Mouse (Mus musculus) erythroblast, embryonic 14.5 days (primary cell): ENCODE results near the gene Crybb3. TPM values are rescaled to one million over a fixed set of nuclear protein-coding genes. Genes with fewer than 3 reads are reported as not detected.

Experiments
- H3K27me3 ChIP-seq: 2 replicates; pipeline ENCODE4 v1.6.1; 2012; ENCODE audit warnings: inconsistent platforms; ENCODE audit not compliant: control insufficient read depth
- H3K36me3 ChIP-seq: 2 replicates; pipeline ENCODE4 v1.6.1; 2012; ENCODE audit warnings: mild to moderate bottlenecking, inconsistent platforms; ENCODE audit not compliant: control insufficient read depth
- H3K4me1 ChIP-seq: 2 replicates; pipeline ENCODE4 v1.6.1; 2012; ENCODE audit warnings: inconsistent platforms; ENCODE audit not compliant: control insufficient read depth
- H3K4me3 ChIP-seq: replicated peaks from 2 replicates; pipeline ENCODE3; 2012; ENCODE audit warnings: moderate library complexity, mild to moderate bottlenecking, inconsistent platforms
- H3K9me3 ChIP-seq: 2 replicates; pipeline ENCODE4 v1.6.1; 2012; ENCODE audit warnings: low read length, inconsistent platforms, mixed read lengths; ENCODE audit not compliant: control insufficient read depth
- GATA1 ChIP-seq: IDR thresholded peaks from 2 replicates; pipeline ENCODE4 v1.6.1; 2012; ENCODE audit warnings: low read length, inconsistent platforms, mixed read lengths
- TAL1 ChIP-seq: IDR thresholded peaks from 3 replicates; pipeline ENCODE4 v1.6.1; 2012; ENCODE audit warnings: low read length, inconsistent platforms, mixed read lengths
- polyA plus RNA-seq: library from polyadenylated mRNA; stranded (reverse); fragments of >175 nt; gene quantifications from 2 replicates; pipeline ENCODE4 v1.2.3, GENCODE M21; 2012

Crybb3 gene
- polyA plus RNA-seq, 1 experiment = not detected

- Histone ChIP-seq H3K4me3 (no peak overlapping the region), H3K4me1 (peaks cover 27% of the 10 kb centered on the region), H3K36me3 (no peaks in the 10 kb centered on the region), H3K27me3 (no peaks in the 10 kb centered on the region), H3K9me3 (no peaks in the 10 kb centered on the region; the same call in 1 of the 2 replicates)
- TF ChIP-seq TAL1 = no peak
- TF ChIP-seq GATA1 = no peak
These were observed 26.3 kb upstream of the Crybb3 start for GRCm38 (mm10) chr5:113107709-113108108.

- no peak for TF ChIP-seq TAL1
- no peak for TF ChIP-seq GATA1
- Histone ChIP-seq H3K9me3 (no peaks in the 10 kb centered on the region; the same call in 1 of the 2 replicates), H3K27me3 (no peaks in the 10 kb centered on the region), H3K36me3 (no peaks in the 10 kb centered on the region), H3K4me1 (peaks cover 22% of the 10 kb centered on the region), H3K4me3 (no peak overlapping the region)
These were observed 25.2 kb upstream of the Crybb3 start for GRCm38 (mm10) chr5:113106594-113106993.

DNA sequence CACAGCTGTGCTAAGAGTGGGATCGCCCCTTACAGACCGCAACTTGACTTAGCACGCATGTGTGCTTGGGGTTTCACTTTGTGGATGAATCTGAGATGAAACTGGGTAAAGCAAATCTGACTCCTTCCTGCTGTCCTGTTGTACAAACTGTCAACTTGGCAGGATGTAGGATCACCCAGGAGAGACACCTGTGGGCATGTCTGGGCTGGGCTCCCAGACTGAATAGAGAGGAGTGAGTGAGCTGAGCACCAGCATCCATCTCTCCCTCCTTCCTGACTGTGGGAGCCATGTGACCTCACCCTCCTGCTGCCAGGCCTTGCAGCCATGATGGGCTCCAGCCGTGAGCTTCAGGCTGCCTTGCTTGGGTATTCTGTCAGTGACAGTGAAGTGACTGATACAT is 24.1 kb upstream of the Crybb3 start:
- Histone ChIP-seq H3K4me3 (no peak overlapping the region), H3K9me3 (no peaks in the 10 kb centered on the region; the same call in 1 of the 2 replicates), H3K27me3 (no peaks in the 10 kb centered on the region), H3K36me3 (no peaks in the 10 kb centered on the region; the same call in 1 of the 2 replicates), H3K4me1 (peaks cover 12% of the 10 kb centered on the region)
- TF ChIP-seq TAL1 = no peak
- no peak for TF ChIP-seq GATA1

GRCm38 (mm10) chr5:113105035-113105434 is 23.7 kb upstream of the Crybb3 start:
- Histone ChIP-seq H3K36me3 (no peaks in the 10 kb centered on the region; the same call in 1 of the 2 replicates), H3K4me3 (no peak overlapping the region), H3K9me3 (no peaks in the 10 kb centered on the region; the same call in 1 of the 2 replicates), H3K4me1 (peaks cover 9% of the 10 kb centered on the region), H3K27me3 (no peaks in the 10 kb centered on the region)
- TF ChIP-seq GATA1 (no peak), TAL1 (no peak)

DNA sequence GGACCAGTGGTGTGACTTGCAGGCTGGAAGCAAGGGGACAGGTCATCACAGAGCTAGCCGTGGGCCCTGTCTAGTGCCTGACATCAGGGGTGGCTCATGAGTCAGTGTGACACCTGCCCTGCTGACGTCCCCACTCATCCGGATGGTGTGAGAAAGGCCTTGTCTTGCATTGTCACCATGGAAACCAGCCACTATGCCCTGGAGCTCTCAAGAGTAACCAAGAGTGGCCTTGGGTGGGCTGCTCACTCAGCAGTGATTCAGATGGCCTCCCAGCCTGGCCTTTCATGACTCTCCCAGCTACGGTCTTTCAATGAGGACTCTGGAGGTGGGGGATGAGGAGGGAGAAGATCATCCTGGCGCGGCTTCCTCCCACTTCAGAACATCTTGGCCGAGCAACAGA is 21.1 kb upstream of the Crybb3 start:
- H3K4me3 ChIP-seq = no peak overlapping the region
- H3K36me3 ChIP-seq = no peaks in the 10 kb centered on the region; the same call in 1 of the 2 replicates
- H3K9me3 ChIP-seq = no peaks in the 10 kb centered on the region; the same call in 1 of the 2 replicates
- no peaks in the 10 kb centered on the region for H3K4me1 ChIP-seq
- TF ChIP-seq GATA1 = no peak
- no peak for TF ChIP-seq TAL1
- H3K27me3 ChIP-seq = no peaks in the 10 kb centered on the region

DNA sequence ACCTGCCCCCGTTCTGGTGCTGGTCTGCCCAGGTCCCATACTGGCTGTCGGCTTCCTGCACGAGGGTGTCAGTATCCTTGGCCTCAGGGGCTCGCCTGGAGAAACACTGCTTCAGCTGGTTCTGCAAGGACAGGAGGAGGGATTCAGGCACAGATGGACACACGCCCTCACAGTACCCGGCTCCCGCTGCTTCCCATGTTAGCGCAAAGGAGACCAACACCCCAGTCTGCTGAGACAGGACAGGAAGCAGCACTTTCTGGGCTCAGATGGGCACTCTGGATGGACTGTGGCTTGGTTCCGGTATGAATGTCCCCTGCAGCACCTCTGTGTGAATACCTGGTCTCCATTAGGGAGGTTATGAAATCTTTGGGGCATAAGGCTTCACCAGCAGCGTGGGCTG is 20.1 kb upstream of the Crybb3 start:
- Histone ChIP-seq H3K36me3 (no peaks in the 10 kb centered on the region; the same call in 1 of the 2 replicates), H3K4me3 (no peak overlapping the region), H3K9me3 (no peaks in the 10 kb centered on the region; the same call in 1 of the 2 replicates), H3K4me1 (no peaks in the 10 kb centered on the region), H3K27me3 (no peaks in the 10 kb centered on the region)
- TF ChIP-seq TAL1 (no peak), GATA1 (no peak)

DNA sequence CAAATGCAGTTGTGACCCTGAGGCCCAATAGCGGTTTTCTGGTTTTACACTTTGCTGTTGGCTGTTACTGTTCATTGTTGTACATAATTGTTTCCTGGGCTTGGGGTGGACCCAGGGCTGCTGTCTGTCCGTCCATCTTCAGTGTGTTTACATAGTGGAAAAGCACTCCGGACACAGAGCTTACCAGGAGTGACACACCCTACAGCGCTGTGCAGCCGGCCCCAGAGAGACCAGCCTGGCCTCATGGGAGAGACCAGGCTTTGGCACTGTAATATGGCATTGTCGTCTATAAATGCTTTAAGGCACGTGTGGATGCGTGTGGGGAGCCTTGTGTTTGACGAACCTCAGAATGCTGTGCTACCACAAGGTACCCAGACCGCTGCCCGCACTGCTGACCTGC is 19.0 kb upstream of the Crybb3 start:
- H3K4me1 ChIP-seq = no peaks in the 10 kb centered on the region
- no peaks in the 10 kb centered on the region for H3K27me3 ChIP-seq
- TF ChIP-seq TAL1 = no peak
- TF ChIP-seq GATA1 = no peak
- H3K9me3 ChIP-seq = no peaks in the 10 kb centered on the region; the same call in 1 of the 2 replicates
- no peaks in the 10 kb centered on the region; the same call in 1 of the 2 replicates for H3K36me3 ChIP-seq
- no peak overlapping the region for H3K4me3 ChIP-seq

DNA sequence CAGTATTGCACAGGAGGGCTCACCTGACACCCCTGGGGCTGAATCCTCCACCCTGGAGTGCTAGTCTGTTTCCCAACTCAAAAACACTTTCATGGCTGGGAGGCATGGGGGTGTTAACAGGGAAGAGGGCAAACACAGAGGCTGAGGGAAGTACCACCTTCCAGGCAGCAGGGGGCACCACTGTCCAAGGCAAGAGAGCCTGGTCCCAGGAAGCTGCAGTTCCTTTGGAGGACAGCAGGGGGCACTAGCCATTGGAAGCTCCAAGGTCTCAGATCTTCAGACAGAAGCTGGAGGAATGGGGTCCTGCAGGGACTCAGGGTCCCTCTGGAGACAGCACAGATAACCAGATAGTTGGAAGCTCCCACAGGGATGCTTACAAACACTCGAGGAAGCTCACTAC is 18.2 kb upstream of the Crybb3 start:
- Histone ChIP-seq H3K4me1 (no peaks in the 10 kb centered on the region), H3K4me3 (no peak overlapping the region), H3K9me3 (no peaks in the 10 kb centered on the region; the same call in 1 of the 2 replicates), H3K27me3 (no peaks in the 10 kb centered on the region), H3K36me3 (peaks cover under 1% of the 10 kb centered on the region; the same call in 1 of the 2 replicates)
- TF ChIP-seq GATA1 (no peak), TAL1 (no peak)

DNA sequence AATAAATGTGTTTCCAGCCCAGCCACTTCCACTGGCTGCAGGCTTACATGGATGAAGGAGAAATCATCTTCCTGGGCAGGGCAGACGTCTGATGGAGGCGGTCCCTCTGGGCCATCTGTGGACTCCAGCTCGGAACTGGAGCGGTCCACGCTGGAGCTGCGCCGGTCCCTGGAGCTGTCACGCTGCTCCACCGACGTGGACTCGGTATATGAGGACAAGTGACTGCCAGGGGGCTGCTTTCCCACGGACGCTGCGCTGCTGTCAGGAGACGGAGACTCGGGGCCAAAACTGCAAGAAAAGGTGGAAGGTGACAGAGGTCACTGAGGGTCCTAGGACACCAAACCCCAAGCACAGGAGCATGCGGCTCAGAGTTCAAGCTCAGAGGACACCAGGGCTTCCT is 16.2 kb upstream of the Crybb3 start:
- Histone ChIP-seq H3K9me3 (no peaks in the 10 kb centered on the region), H3K4me1 (no peaks in the 10 kb centered on the region), H3K36me3 (peaks cover 2% of the 10 kb centered on the region; the same call in 1 of the 2 replicates), H3K27me3 (no peaks in the 10 kb centered on the region), H3K4me3 (no peak overlapping the region)
- TF ChIP-seq TAL1 (no peak), GATA1 (no peak)

DNA sequence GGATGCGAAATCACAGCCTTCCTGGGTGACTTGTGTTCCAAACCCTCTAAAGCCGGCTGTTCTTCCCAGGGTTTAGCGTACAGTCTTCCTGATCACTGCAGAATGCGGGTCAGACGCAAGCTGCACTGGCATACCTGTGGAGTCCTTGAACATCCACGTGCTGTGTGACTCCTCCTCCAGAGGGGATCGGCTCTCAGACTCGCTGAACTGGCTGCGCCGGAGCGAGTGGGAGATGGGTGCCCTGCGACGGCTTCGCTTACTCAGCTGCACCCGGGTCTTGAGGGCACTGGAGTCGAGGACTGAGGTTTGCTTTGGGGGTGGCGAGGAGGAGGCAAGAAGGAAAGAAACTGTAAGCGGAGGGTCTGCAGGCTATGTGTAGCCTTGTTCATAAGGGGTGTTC is 14.1 kb upstream of the Crybb3 start:
- Histone ChIP-seq H3K4me3 (no peak overlapping the region), H3K36me3 (peaks cover 2% of the 10 kb centered on the region; the same call in 1 of the 2 replicates), H3K27me3 (no peaks in the 10 kb centered on the region), H3K9me3 (no peaks in the 10 kb centered on the region), H3K4me1 (no peaks in the 10 kb centered on the region)
- TF ChIP-seq GATA1 = no peak
- no peak for TF ChIP-seq TAL1
